Mouse (Mus musculus) left cerebral cortex, adult 2 months (tissue): ENCODE results near the gene Prune1. TPM values are rescaled to one million over a fixed set of nuclear protein-coding genes. Genes with fewer than 3 reads are reported as not detected.

Experiments used
- DNase-seq, 2 experiments: peaks; one replicate each; pipeline ENCODE4 v3.0.0; 2021 to 2022; ENCODE audit warnings: low spot score in 2 of 2, mixed read lengths in 1 of 2; ENCODE audit errors: extremely low spot score in 1 of 2
- H3K27ac ChIP-seq: fragments of 200-600 bp; 2 replicates; pipeline ENCODE4 v1.8.1; 2022
- H3K4me3 ChIP-seq: fragments of 200-600 bp; 2 replicates; pipeline ENCODE4 v1.8.1; 2022
- CTCF ChIP-seq: fragments of 200-600 bp; IDR thresholded peaks from 2 replicates; pipeline ENCODE4 v1.8.1; 2022; ENCODE audit warnings: antibody characterized with exemption, mild to moderate bottlenecking, moderate library complexity
- intact Hi-C: fragments of 180-260 bp; cut with DNase I; formaldehyde crosslinking; loops from one replicate; pipeline ENCODE4 v1.15.1; 2025
- total RNA-seq, 2 experiments: library from RNA; stranded (reverse); gene quantifications; 2 replicates each; pipeline ENCODE4 v1.2.3; 2021

Prune1 gene
- total RNA-seq, 2 experiments from 2014 or later: 22.1 to 23.5 TPM

GRCm38 (mm10) chr3:95315844-95316550, 34.1 kb upstream of the Prune1 start:
- no peak for TF ChIP-seq CTCF
- H3K4me3 ChIP-seq: peak overlapping the region; percentile 72
- intact Hi-C loops: no loop called here
- no peak for DNase-seq
- H3K27ac ChIP-seq: peak overlapping the region; percentile 85

- intact Hi-C loops: no loop called here
- peak; percentile 66 to 72 for DNase-seq
- Histone ChIP-seq H3K4me3 (peak overlapping the region; percentile 72), H3K27ac (peak overlapping the region; percentile 85)
- peak; percentile 20 for TF ChIP-seq CTCF
Measured at GRCm38 (mm10) chr3:95315094-95315843, 33.4 kb upstream of the Prune1 start.

- intact Hi-C loops: no loop called here
- TF ChIP-seq CTCF: no peak
- no peak for DNase-seq
- peak within 1 kb of the TSS; percentile 85 for H3K27ac ChIP-seq
- H3K4me3 ChIP-seq: peak within 1 kb of the TSS; percentile 72
Measured at GRCm38 (mm10) chr3:95314486-95315093, 32.7 kb upstream of the Prune1 start, which contains the start of gene Cers2. Gene Cers2, plus strand, starts transcription at chr3:95314791.

GRCm38 (mm10) chr3:95314075-95314474, 32.2 kb upstream of the Prune1 start:
- no peak for TF ChIP-seq CTCF
- intact Hi-C loops: no loop called here
- H3K4me3 ChIP-seq: no peak overlapping the region
- no peak for DNase-seq
- no peak overlapping the region for H3K27ac ChIP-seq

GRCm38 (mm10) chr3:95313476-95313875, 31.6 kb upstream of the Prune1 start:
- H3K27ac ChIP-seq: no peak overlapping the region
- DNase-seq: no peak
- no peak overlapping the region for H3K4me3 ChIP-seq
- no peak for TF ChIP-seq CTCF
- intact Hi-C loops: loop anchor here (2.0 kb wide), 1 partner anchor 31 kb away; the partner anchor contains the start of gene Prune1

GRCm38 (mm10) chr3:95312623-95313022, 30.7 kb upstream of the Prune1 start:
- no peak for TF ChIP-seq CTCF

GRCm38 (mm10) chr3:95310968-95311882, 29.3 kb upstream of the Prune1 start:
- no peak overlapping the region for H3K4me3 ChIP-seq
- peak; percentile 74 for TF ChIP-seq CTCF
- intact Hi-C loops: no loop called here
- DNase-seq: peak; percentile 46 to 67
- H3K27ac ChIP-seq: no peak overlapping the region

More at GRCm38 (mm10) chr3:95312623-95313022, 30.7 kb upstream of the Prune1 start:
- Histone ChIP-seq H3K4me3 (no peak overlapping the region), H3K27ac (no peak overlapping the region)
- DNase-seq: no peak
- intact Hi-C loops: loop anchor here (2.0 kb wide), 1 partner anchor 30 kb away; the partner anchor contains the start of gene Prune1

- intact Hi-C loops: no loop called here
- DNase-seq: no peak
- no peak overlapping the region for H3K27ac ChIP-seq
- no peak for TF ChIP-seq CTCF
- H3K4me3 ChIP-seq: no peak overlapping the region
Measured at GRCm38 (mm10) chr3:95310496-95310895, 28.6 kb upstream of the Prune1 start.

- Histone ChIP-seq H3K27ac (no peak within 1 kb of the TSS), H3K4me3 (no peak within 1 kb of the TSS)
- DNase-seq: no peak
- no peak for TF ChIP-seq CTCF
- intact Hi-C loops: no loop called here
Measured at GRCm38 (mm10) chr3:95307100-95307499, 25.2 kb upstream of the Prune1 start, which contains the start of gene Anxa9. Gene Anxa9, minus strand, starts transcription at chr3:95307176.

- intact Hi-C loops: no loop called here
- Histone ChIP-seq H3K4me3 (no peak overlapping the region), H3K27ac (no peak overlapping the region)
- DNase-seq: no peak
- TF ChIP-seq CTCF: no peak
Measured at GRCm38 (mm10) chr3:95306244-95306643, 24.4 kb upstream of the Prune1 start.

GRCm38 (mm10) chr3:95301204-95301796, 19.4 kb upstream of the Prune1 start:
- H3K27ac ChIP-seq: no peak overlapping the region
- no peak overlapping the region for H3K4me3 ChIP-seq
- TF ChIP-seq CTCF: no peak
- intact Hi-C loops: no loop called here
- DNase-seq: no peak
